Mouse (Mus musculus) small intestine, adult 2 months (tissue): ENCODE data around the gene Nup107.

Experiments
- CTCF ChIP-seq: fragments of 200-500 bp; IDR thresholded peaks from 2 replicates; pipeline ENCODE4 v1.5.1; 2012; ENCODE audit warnings: low read depth, mild to moderate bottlenecking, control low read depth, inconsistent platforms, low read length, moderate library complexity, mixed read lengths; ENCODE audit not compliant: insufficient replicate concordance, insufficient read length; ENCODE audit errors: extremely low read depth
- POLR2A ChIP-seq: fragments of 200-500 bp; IDR thresholded peaks from 2 replicates; pipeline ENCODE4 v1.6.1; 2012; ENCODE audit warnings: low read depth, mild to moderate bottlenecking, control low read depth, inconsistent platforms, low read length, moderate library complexity

DNA sequence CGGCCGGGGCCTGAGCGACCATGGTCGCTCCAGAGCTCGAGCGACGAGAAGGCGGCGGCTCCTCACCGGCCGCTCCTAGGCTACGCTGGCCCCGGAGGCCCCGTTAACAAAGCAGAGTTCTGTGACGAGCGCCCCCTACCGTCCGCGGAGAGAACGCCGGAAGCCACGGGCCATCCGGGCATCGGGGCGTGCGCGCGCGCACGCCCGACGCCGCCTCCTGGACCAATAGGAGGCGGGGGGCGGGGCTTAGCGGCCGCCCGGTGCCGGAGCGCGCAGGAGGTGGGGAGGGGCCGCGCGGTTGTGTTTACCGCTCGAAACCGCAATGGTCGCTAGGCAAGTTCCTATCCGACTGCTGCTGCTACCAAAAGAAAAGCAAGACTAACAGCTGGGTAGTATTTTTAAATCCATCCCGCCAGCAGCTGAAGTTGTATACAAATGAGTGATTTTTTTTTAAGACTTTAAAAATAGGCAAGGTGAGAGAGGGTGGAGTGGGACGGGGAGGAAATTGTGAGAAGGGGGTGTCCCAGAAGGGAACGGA is 81.8 kb downstream of the Nup107 start, which contains the start of gene Mdm2:
- TF ChIP-seq CTCF (peak; percentile 81), POLR2A (peak; percentile 94)
